In genomic region chr16:42748681-42749080, GRCm38 (mm10) we compare ENCODE assay signal across 24 mouse cellular contexts.
DNase-seq lines count a peak whose midpoint lies in the region; ATAC-seq and TF ChIP-seq lines count a peak whose summit lies in the region.
"Had no signal": no experiment of that assay in that cellular context is flagged by ENCODE, and none has a peak within 500 bp of the region (broad histone marks: within the 10 kb centered on the region; RNA-seq: fewer than 3 reads in every experiment).

No protein-coding gene starts in this region.

- 79% methylated on average over 5 of the region's 5 CpGs for WGBS in midbrain, embryonic 13.5 days

- no peak overlapping the region for H3K9ac ChIP-seq in midbrain, embryonic 13.5 days (replicated peaks)
- H3K9ac ChIP-seq: forebrain, embryonic 12.5 days; kidney, embryonic 15.5 days; liver, embryonic 14.5 days; midbrain, embryonic 15.5 days; neural tube, embryonic 15.5 days had no signal

- peak; percentile 22 for DNase-seq in layer of hippocampus, adult 11-12 months (ENCODE audit: low spot score)
- no peak for DNase-seq in layer of hippocampus, postnatal 36 days
- DNase-seq in right cerebral cortex, postnatal 10 days (ENCODE audit: low spot score in 2 of 2) = peak; percentile 28 to 60
- no peak for DNase-seq in right cerebral cortex, postnatal 4 days
- no peak for DNase-seq in left cerebral cortex, adult 2 months (ENCODE audit: extremely low spot score in 1 of 2, low spot score in 2 of 2)
- DNase-seq in telencephalon, adult 2 months (ENCODE audit: low read depth, low spot score) = peak; percentile 89
- no peak for DNase-seq in kidney, postnatal 4 days
- DNase-seq: adrenal gland, postnatal 25 days; B cell, adult 2 months; gastrocnemius, postnatal 10 days; kidney, adult 18-20 months; kidney, postnatal 25 days; liver; lung, adult 2 months; lung, postnatal 10 days; retina, postnatal 1 day had no signal

- intact Hi-C loops in left cerebral cortex, adult 2 months (cut with DNase I) = no loop called here

- no peaks in the 10 kb centered on the region for H3K27me3 ChIP-seq in midbrain, embryonic 13.5 days
- H3K27me3 ChIP-seq: forebrain, embryonic 12.5 days; kidney, embryonic 15.5 days; midbrain, embryonic 15.5 days; neural tube, embryonic 15.5 days had no signal

- H3K27ac ChIP-seq in left cerebral cortex, adult 2 months = peak overlapping the region; percentile 56
- no peak overlapping the region for H3K27ac ChIP-seq in midbrain, embryonic 13.5 days
- H3K27ac ChIP-seq: forebrain, embryonic 12.5 days; kidney, embryonic 15.5 days; liver, embryonic 14.5 days; macrophage; midbrain, embryonic 15.5 days; neural tube, embryonic 15.5 days had no signal

- no peaks in the 10 kb centered on the region for H3K9me3 ChIP-seq in midbrain, embryonic 13.5 days
- H3K9me3 ChIP-seq: forebrain, embryonic 12.5 days; kidney, embryonic 15.5 days; midbrain, embryonic 15.5 days; neural tube, embryonic 15.5 days had no signal

- no peaks in the 10 kb centered on the region for H3K36me3 ChIP-seq in midbrain, embryonic 13.5 days
- H3K36me3 ChIP-seq: forebrain, embryonic 12.5 days; kidney, embryonic 15.5 days; midbrain, embryonic 15.5 days; neural tube, embryonic 15.5 days had no signal

- no peak for TF ChIP-seq CTCF in left cerebral cortex, adult 2 months (IDR thresholded peaks at IDR 0.05)

- no peak overlapping the region for H3K4me2 ChIP-seq in midbrain, embryonic 13.5 days (replicated peaks)
- H3K4me2 ChIP-seq: forebrain, embryonic 12.5 days; kidney, embryonic 15.5 days; midbrain, embryonic 15.5 days; neural tube, embryonic 15.5 days had no signal

- peaks cover 16% of the 10 kb centered on the region for H3K4me1 ChIP-seq in midbrain, embryonic 13.5 days (replicated peaks)
- H3K4me1 ChIP-seq: kidney, embryonic 15.5 days had no signal

- no peak overlapping the region for H3K4me3 ChIP-seq in left cerebral cortex, adult 2 months
- no peak overlapping the region for H3K4me3 ChIP-seq in midbrain, embryonic 13.5 days (replicated peaks)
- H3K4me3 ChIP-seq: forebrain, embryonic 12.5 days; kidney, embryonic 15.5 days; midbrain, embryonic 15.5 days; neural tube, embryonic 15.5 days had no signal

- ATAC-seq in midbrain, embryonic 13.5 days = no peak
- ATAC-seq: hindbrain, embryonic 16.5 days; midbrain, embryonic 15.5 days had no signal

Comparison
In these comparisons a context has a peak if more than half of its experiments do, and no peak if none do; other contexts are left out.
1. DNase-seq: peak in layer of hippocampus, adult 11-12 months (single experiment), right cerebral cortex, postnatal 10 days (2 of 2) and telencephalon, adult 2 months (single experiment); none in layer of hippocampus, postnatal 36 days (0 of 2), right cerebral cortex, postnatal 4 days (single experiment), left cerebral cortex, adult 2 months (0 of 2) and kidney, postnatal 4 days (0 of 2).